Mouse (Mus musculus) c-Kit-positive CD71-negative TER-119-negative erythroid progenitor cells, embryonic 14.5 days (primary cell): ENCODE data around the gene Crtap.

Source experiments
- DNase-seq: peaks from one replicate; pipeline ENCODE4 v3.0.0-alpha.2; 2013; ENCODE audit warnings: low read depth

The Crtap gene

DNA sequence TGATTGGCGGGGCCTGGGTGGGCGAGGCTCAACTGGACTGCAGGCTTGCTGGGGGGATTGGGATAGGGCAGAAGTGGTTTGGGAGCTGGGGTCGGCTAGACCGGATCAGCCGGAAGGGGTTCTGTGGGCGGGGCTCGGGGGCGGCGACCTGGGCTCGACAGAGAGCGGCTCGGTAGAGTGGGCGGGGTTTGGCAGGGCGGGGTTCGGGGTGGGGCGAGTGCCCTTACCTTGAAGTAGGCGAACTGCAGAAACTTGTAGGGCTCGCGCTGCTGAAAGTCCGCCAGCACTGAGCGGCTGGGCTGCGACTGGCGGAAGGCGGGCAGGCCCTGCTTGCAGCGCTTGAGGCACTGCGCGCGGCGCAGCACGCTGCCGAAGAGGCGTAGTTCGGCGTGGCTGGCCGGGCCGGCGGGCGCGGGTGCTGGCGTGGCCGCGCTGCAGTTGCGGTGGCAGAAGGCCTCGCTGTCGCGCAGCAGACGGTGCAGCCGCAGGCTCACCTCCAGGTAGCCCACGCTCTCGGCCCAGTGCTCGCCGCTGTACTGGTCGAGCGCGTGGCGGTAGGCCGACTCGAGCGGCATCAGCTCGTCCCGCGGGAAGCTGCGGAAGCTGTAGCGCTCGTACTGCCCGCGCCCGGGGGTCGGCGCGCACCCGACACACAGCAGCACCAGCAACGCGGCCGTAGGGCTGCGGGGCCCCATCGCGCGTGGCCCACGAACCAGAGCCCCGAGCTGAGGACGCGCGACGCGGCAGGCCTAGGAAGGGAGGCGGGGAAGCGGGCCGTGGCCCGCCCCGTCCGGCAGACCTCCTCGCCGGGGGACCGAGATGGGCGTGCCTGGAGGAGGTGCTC lies at the start of gene Crtap:
Gene Crtap (minus strand): TSS at position 771 of the 844 bp plus-strand sequence.
- DNase-seq: no peak

DNA sequence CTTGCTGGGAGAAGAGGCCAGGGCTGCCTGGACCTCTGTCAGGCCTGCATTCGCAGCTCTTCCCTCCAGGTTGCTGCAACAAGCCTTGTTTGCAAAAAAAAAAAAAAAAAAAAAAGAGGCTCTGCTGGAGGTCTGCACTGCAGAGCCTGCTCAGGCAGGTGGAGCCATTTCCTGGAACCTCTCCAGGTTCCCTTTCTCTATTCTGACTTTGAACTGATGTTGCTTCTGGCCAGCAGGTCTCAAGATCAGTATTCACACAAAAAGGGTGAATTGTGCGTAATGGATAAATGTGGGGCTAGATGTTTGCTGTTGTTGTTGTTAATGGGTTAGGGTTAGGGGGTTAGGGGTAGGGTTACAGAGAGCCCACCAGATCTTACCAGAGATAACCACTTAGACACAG lies 45.2 kb upstream of the Crtap start:
- no peak for DNase-seq

DNA sequence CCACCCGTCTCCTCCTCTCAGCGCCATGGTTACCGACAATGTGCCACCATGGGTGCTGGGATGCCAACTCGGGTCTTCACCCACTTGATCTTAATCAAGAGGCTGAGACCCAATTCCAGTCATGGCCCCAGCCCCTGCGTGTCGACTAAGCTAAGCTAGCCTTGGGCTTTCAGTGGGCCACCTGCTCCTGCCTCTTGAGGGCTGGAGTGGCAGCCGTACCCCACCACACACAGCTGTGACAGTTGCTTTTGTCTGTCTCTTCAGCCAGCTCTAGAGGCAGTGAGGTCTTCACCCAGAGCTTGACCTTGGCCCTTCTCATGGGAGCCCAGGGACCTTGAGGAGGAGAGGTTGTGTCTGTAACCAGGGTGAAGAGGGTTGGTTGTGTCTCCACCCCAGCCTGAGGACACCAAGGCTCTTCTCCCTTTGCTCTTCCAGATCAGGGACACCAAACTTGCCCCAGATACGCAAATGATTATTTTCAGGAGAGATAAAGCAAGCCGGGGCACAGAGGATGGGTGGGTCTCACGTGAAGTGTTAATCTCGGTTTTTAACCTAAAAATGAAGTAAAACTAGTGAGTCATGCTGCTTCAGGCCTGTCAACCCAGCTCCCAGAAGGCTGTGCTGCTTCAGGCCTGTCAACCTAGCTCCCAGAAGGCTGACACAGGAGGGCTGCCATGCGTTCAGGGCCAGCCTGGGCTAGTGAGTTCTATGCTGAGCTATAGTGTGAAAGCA lies 37.8 kb upstream of the Crtap start:
- DNase-seq: no peak

DNA sequence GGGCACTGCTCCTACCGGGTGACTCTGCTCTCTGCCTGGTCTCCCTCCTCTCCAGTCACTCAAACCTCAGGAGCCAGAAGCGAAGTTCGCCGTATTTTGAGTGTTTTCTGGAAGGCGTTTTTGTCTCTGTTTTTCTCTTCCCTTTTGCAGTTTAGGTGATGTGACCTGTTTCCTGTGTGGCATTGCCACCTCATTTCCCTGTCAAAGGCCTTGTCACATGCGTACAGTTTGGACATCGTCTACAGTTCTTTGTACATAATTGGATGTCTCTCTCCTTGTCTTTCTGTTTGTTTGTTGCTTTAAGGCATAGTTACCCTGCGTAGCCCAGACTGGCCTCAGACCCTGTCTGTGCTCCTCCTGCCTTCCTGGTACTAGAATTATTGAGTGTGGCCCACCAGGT lies 37.0 kb upstream of the Crtap start:
- no peak for DNase-seq

DNA sequence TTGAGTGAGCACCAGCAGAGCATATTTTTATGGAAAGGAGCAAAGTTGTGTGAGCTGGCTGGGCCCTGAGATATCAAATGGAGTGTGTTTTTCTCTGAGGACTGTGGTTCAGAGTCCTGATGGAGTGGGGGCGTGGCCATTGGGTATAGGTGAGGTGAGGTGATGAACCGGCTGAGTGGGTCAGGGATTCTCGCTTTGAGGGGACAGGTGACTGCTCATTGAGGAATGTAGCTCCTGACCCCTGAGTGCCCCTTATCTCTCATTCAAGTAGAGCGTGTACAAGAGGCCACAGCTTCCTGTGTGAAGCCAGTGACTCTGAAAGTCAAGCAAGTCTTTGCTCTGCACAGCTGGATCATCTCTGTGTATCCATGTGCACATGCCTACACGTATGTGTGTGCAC lies 35.7 kb upstream of the Crtap start:
- DNase-seq: no peak

DNA sequence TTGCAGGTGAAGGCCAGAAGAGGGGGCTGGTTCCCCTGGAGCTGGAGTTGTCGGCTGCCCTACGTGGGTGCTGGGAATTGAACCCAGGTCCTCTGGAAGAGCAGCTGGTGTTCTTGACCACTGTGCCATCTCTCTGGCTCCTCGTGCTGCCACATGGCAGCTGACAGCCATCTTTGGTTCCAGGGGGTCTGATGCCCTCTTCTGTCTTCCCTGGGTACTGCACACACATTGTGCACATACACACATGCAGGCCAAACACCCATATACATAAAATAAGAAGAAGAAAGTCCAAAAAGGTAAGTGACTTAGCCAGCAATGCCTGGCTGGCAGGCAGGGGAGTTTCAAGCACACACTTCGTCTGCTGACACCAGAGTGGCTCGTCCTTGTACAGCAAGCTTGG lies 35.1 kb upstream of the Crtap start:
- no peak for DNase-seq

DNA sequence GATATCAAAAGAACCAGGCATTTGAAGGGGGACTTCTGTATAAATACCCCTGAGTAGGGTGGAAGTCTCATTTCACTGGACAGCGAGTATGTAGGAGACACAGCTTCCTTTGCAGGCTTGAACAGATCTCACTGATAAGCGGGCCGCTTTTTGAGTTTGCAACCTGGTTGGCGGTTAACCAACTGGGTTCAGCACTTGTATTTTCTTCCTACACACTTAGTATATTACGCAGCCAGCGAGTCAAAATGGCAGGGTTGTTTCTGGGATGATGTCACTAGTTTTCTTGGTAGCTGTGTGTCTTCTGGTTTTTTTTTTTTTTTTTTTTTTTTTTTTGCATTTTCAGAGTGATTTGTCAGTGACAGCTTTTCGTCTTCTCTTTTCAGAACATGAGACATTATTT lies 31.3 kb upstream of the Crtap start:
- no peak for DNase-seq

DNA sequence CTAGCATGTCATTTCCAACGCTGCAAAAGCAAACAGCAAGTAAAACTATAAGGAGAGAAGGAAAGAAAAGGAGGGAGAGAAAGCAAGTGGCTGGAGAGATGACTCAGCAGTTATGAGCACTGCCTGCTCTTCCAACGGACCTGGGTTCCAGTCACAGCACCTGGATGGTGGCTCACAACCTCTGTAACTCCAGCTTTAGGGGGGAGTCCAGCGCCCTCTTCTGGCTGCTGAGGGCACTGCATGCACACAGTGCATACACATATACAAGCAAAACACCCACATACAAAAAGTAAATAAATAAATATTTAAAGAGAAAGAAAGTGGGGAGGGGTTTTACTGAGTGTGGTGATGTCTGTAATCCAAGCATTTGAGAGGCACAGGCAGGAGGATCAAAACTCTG lies 30.6 kb upstream of the Crtap start:
- no peak for DNase-seq

DNA sequence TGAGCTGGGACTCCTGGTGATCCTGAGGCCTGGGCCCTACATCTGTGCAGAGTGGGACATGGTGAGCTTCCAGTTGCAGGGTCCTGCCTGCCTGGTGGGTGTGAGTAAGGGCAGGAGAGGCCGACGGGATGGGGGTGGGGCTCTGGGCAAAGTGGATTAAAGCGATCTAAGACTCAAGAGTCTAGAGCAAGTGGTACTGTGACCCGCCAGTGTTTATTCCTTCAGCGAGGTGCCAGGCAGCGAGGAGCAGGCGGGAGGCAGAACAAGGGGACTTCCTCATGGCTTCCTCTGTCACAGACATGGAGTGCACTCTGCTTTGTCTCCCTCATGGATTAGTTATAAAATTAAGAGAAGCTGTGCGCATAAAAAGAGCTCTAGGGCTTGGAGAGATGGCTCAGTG lies 30.0 kb upstream of the Crtap start:
- DNase-seq: no peak

DNA sequence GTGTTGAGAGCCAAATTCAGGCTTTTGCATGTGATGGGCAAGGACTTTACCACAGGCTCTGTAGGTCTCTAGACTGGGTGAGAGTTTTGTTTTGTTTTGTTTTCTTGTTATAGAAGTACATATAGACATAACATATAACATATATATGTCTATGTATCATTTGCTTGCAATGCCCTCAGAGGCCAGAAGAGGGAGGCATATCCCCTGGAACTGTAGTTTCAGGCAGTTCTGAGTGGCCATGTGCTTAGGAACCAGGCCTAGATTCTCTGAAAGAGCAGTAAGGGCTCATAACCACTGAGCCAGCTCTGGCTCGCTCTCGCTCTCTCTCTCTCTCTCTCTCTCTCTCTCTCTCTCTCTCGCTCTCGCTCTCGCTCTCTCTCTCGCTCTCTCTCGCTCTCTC lies 27.7 kb upstream of the Crtap start:
- peak; percentile 47 for DNase-seq

DNA sequence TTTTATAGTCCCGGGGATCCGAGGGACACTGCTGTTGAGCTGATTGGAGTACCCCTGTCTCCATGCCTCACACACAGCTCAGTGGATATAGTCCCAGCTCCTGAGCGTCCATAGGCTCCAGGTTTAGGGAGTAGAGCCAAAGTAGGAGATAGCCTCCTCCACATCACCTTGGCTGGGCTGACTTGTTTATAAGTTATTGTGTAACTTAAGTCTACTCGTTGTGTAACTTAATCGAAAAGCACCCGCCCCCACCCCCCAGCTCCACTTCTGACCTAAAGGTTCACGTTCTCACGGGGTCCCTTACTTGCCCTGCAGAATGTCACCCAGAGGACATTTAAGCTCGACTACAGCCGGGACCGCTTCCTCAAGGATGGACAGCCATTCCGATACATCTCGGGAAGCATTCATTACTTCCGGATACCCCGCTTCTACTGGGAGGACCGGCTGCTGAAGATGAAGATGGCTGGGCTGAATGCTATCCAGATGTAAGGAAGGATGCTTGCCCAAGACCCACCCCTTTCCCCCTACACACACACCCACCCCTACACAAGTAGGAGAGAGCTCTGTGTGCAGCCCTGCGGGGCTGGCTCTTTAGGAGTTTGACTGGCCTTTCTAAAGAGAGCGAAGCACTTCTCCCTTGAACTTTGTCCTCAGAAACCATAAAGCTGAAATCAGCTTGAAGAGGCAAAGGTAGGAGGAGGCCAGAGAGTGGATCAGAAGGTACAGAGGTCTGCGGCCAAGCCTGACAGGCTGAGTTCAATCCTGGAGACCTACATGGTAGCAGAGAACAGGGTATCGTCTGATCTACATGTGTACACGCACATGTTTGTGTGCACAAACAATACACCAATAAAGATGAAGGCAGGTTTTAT lies 26.4 kb upstream of the Crtap start:
- no peak for DNase-seq

DNA sequence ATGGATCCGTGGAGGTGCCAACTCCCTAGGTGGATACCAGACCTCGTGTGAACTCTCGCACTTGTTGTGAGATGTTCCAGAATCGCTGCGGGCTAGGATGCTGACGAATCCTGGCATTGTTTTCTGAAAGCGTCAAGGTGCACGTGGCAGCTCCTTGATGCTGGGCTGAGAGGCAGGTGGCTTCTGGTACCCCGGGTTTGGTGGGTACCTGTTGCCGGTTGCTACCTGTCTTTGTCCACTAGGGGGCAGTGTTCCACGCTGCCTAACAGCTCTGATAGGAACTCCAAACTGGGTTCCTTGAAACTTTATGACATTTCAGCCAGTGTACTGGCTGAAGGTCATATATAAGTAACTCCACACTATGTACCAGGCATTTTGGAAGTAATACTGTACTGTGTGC lies 25.2 kb upstream of the Crtap start:
- peak; percentile 44 for DNase-seq

DNA sequence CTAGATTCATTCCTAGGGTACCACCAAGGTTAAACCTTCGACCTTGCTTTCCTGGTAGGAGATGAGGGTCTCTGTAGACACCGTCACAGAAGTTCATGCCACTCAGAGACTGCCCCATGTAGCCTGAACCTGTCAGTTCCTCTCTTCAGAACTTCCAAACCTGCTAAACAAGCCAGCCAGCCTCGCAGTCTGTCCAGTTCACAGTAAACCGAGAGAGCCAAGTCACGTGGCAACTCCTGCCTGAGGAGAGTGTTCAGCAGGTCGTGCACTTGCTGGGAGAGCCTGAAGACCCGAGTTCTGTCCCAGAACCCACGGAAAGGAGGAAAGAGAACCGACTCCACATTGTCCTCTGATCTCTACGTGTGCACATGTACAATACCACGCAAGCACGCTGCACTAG lies 23.4 kb upstream of the Crtap start:
- no peak for DNase-seq

DNA sequence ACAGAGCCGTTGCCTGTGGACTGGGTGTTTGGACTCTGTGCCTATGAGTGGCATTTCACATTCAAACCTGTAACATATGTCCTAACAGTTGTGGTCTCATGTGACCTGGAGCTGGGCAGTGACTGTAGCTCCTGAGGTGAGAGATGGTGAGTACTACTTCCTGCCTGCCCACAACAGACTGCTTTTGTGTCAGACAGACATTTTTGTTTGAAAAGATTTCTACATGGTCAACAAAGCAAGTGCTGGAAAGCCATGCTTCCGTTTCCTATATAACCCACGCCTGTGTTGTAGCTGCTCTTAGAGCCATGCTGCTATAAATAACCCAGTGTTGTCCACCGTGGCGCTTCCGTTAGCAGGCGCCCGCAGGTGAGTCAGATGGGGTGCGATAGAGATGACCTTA lies 21.9 kb upstream of the Crtap start:
- no peak for DNase-seq

DNA sequence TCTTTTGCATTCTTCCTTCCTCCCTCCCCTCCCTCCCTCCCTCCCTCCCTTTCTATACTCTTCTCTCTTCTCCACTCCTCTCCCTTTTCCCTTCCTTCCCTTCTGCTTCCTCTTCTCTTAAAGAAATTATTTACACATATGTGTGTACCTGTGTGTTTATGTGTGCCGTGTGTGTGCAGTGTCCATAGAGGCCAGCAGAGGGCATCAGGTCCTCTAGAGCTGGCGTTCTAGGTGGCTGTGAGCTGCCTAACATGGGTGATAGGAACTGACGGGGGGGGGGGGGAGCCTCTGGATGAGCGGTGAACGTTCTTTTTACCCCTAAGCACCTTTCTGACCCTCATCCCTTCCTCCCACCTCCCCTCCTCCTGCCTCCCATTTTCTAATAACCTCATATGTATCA lies 20.8 kb upstream of the Crtap start:
- no peak for DNase-seq

DNA sequence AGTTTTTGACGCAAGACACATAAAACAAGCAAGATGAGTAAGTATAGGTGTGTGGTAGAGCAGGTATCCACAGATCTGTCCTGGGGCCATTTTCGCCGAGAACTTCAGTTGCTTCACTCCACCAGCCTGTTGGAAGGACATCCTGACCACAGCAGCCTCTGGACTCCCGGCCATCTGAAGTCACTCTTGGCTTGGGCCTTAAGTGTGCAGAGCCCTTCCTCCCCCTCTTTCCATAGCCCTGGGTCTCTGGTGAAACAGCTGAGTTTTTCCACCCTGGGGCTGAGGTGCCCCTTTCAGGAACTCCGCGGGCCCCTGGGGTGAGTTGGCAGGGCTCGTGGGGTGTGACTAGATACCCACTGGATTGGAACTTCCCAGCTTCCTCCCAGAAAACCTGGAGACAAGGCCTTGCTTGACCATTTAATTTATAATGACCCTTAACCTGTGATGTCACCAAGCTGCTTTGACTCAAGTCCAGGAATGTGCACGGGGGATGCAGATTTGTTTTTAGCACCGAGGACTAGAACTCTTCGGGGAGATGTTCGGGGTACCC lies 19.9 kb upstream of the Crtap start:
- no peak for DNase-seq

DNA sequence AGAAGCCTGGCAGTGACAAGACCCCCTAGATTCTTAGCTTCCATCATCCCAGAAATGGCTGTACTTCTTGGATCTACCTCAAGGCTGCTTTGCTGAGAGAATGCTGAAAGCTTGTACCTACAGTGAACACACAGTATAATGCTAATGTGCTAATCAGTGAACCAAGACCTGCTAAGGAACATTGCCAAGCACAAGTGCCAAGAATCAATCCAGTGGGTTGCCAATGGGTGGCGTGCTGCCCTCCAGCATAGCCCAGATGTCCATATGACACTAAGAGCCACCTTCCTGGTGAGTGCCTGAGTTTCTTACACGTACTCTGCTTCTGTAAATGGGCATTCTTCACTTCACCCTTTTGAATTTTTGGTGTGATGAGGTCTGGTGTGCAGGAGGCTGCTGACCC lies 17.2 kb upstream of the Crtap start:
- no peak for DNase-seq

DNA sequence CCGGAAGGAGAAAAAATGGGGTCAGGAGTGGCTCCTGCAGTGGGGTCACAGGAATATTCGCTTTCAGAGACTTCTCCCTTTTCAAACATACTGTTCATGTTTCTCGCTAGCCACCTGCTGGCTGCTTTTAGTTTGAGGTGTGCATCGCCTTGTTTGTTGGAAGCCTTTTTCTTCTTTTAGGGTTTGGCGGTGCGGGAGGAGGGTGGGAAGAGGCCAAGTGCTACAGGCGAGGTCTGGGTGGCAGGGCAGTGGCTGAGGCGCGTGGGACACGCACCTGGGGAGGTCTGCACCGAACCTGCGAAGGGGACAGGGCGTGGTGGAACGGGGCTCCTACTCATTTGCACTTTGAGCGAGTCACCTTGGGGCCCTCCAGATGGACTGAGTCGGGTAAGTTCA lies 11.2 kb upstream of the Crtap start:
- peak; percentile 63 for DNase-seq

DNA sequence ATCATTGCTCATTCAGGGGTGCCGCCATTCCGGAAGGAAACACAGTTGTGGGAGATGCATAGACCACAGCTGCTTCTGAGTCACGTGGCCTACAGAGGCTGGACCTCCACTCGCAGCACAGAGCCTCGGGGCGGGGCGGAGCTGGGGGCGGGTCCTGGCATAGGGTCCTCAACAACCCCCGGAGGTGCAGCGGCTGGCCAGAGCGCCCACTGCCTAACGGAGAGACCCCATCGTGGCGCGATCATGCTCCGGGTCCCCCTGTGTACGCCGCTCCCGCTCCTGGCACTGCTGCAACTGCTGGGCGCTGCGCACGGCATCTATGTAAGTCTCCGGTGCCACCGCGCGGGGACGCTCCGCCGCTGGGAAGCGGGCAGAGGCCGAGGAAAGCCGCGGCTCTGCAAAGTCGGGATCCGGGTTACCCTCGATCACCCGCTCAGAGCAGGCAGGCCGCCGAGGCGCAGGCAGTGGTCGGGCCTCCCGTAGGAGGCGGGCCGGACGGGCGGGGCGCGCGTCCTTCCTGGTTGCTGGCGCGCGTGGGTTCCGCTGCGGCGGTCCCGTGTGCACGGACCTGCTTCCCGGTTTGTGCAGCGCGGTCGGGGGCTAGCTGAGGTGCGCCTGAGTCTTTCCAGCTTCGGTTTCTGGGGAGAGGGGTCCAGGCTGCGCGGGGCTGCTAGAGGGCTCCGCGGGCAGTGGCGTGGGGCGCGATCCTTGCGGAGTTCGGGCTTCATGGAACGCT lies 10.6 kb upstream of the Crtap start, which contains the start of the genes Glb1 and Tmppe:
Gene Glb1 (plus strand): TSS at position 128 of the 736 bp plus-strand sequence.
Gene Tmppe (plus strand): TSS at position 157 of the 736 bp plus-strand sequence.
- DNase-seq: peak; percentile 76

DNA sequence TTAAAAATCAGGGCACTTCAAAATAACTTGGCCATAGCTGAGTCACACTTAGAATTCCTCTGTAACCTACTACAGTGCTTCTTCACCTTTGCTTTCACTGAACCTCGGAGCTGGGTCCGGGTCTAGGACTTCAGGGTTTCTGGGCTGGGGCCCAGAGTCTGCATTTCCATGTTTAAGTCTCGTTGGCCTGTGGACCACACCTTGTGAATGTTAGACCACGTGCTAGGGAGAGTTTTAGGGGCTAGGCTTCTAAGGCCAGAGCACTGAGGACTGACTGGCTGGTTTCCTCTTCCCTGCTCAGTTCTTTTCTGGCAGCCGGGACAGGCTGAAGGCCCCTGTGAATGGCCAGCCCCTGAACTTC lies 10.1 kb upstream of the Crtap start:
- no peak for DNase-seq

DNA sequence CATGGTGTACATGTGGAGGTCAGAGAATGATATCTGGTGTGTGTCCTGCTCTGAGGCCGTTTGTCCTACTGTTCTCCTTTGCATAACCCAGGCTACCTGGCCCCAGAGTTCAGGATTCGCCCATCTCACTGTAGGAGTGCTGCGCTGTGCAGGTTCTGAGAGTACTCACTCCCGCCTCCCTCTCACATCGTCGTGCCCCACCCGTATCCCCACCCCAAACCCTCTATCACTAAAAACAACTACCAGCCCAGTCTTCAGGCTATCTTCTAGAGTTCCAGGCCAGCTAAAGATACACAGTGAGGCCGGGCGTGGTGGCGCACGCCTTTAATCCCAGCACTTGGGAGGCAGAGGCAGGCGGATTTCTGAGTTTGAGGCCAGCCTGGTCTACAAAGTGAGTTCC lies 9.2 kb upstream of the Crtap start:
- no peak for DNase-seq

DNA sequence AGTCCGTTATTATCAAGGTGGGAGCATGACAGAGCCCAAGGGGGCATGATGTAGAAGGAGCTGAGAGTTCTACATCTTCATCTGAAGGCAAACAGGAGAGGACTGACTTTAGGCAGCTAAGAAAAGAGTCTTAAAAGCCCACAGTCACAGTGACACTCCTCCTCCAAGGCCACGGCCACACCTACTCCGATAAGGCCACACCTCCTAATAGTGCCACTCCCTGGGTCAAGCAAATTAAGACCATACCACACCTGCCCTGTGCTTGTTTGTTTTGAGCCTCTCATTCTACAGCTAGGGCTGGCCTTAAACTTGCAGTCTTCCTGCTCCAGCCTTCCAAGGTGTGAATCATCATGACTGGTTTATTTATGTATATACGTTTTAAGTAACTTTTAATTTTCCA lies 4.8 kb upstream of the Crtap start:
- DNase-seq: no peak
